Mouse (Mus musculus): ENCODE results near the gene Cdadc1. TPM values are rescaled to one million over a fixed set of nuclear protein-coding genes. Genes with fewer than 3 reads are reported as not detected.

Gene Cdadc1
- 10 to 100 TPM in 1 of 2 experiments, under 1 TPM in 1; 0.69 to 10.5 TPM for polyA plus RNA-seq (2012; fragmentation: generic; extraction: Trizol)

GRCm38 (mm10) chr14:59597398-59598259, at the start of gene Cdadc1:
Cdadc1 (minus strand) TSS chr14:59597959.

GRCm38 (mm10) chr14:59625158-59625805, 27.5 kb upstream of the Cdadc1 start, which contains the start of gene Shisa2:
Shisa2 (plus strand) TSS chr14:59625308.

Other genes starting within 250 kb of the Cdadc1 start
- gene Phf11d, start 232.5 kb downstream of the Cdadc1 start, polyA plus RNA-seq (2012; fragmentation: generic; extraction: Trizol) = 1 to 10 TPM in 1 of 2 experiments, under 1 TPM in 1; 0.21 to 9.3 TPM
- under 1 TPM; 0.05 to 0.28 TPM for gene Phf11c, start 202.6 kb downstream of the Cdadc1 start, polyA plus RNA-seq (2012; fragmentation: generic; extraction: Trizol)
- 1 to 10 TPM in 1 of 2 experiments, under 1 TPM in 1; 0.22 to 1.0 TPM for gene Setdb2, start 157.1 kb downstream of the Cdadc1 start, polyA plus RNA-seq (2012; fragmentation: generic; extraction: Trizol)
- gene Cab39l, start 157.0 kb downstream of the Cdadc1 start, polyA plus RNA-seq (2012; fragmentation: generic; extraction: Trizol) = 1 to 10 TPM; 1.0 to 9.0 TPM
- gene Shisa2, start 27.3 kb upstream of the Cdadc1 start, polyA plus RNA-seq (2012; fragmentation: generic; extraction: Trizol) = not detected